Mouse (Mus musculus): ENCODE results near the gene Ifnar2. TPM values are rescaled to one million over a fixed set of nuclear protein-coding genes. Genes with fewer than 3 reads are reported as not detected.

The Ifnar2 gene
- polyA plus RNA-seq, 1 experiment from 2014 or later, result 60.4 TPM

DNA sequence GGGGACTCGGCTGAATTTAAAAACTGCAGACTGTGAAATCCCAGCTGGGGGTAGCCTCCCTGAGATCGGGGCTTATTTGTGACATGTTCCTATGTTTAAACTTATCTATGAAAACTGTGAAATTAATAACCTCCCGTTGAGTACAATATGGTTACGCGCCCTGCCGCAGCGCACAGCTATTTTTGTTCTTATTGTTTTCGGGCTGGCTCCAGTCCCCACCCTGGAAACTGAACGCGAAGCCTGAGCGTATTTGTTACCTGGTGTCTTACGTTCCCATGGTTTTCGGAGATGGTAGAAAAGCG, 24.4 kb upstream of the Ifnar2 start:
- H3K27ac ChIP-seq, result no peak overlapping the region
- no peak overlapping the region for H3K4me2 ChIP-seq
- no peaks in the 10 kb centered on the region for H3K36me3 ChIP-seq
- H3K9me3 ChIP-seq, result no peaks in the 10 kb centered on the region
- WGBS, result 72% methylated on average over 14 of the region's 14 CpGs
- ATAC-seq (ENCODE audit: insufficient read depth, low FRiP score, low read depth), result no peak
- no peak overlapping the region for H3K9ac ChIP-seq
- no peak overlapping the region for H3K4me3 ChIP-seq (replicated peaks)
- no peaks in the 10 kb centered on the region for H3K4me1 ChIP-seq
- H3K27me3 ChIP-seq (replicated peaks), result peaks cover 5% of the 10 kb centered on the region; the same call in 1 of the 2 replicates

DNA sequence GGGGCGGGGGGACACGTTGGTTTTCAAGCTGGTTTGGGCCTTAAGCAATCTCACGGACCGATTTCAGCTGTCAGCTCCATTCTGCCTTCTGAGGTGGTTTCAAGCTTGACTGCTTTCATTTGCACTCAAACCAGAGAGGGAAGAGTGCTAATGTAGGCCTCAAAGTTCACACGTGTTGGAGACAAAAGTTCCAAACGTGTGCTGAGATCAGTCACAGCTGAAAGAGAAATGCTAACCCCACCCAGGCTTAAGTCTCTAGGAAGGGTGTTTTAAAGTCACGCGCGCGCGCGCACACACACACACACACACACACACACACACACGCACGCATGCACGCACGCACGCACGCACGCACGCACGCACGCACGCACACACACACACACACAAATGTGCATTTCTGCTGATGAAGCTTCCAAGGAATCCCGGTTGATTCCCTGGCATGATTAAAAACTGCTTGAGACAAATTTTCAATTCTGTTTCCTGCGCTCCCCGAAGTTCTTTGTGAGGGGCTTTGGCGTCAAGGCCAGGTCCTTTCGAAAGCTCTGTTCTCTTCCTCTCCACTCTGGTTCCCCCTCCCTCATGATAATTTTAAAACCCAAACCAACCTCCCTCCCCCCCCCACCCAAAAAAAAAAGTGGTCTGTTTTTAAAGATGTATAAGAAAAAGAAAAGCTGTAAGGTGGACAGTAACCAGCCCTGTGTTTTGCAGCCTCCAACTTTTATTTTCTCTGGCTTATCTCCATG, 23.8 kb upstream of the Ifnar2 start:
- Histone ChIP-seq H3K27ac (no peak overlapping the region), H3K36me3 (no peaks in the 10 kb centered on the region), H3K4me1 (no peaks in the 10 kb centered on the region), H3K4me3 (replicated peaks) (no peak overlapping the region), H3K9ac (no peak overlapping the region), H3K27me3 (replicated peaks) (peaks cover 5% of the 10 kb centered on the region; the same call in 1 of the 2 replicates), H3K9me3 (no peaks in the 10 kb centered on the region), H3K4me2 (no peak overlapping the region)
- 75% methylated on average over 28 of the region's 28 CpGs for WGBS
- ATAC-seq (ENCODE audit: insufficient read depth, low FRiP score, low read depth), result no peak

DNA sequence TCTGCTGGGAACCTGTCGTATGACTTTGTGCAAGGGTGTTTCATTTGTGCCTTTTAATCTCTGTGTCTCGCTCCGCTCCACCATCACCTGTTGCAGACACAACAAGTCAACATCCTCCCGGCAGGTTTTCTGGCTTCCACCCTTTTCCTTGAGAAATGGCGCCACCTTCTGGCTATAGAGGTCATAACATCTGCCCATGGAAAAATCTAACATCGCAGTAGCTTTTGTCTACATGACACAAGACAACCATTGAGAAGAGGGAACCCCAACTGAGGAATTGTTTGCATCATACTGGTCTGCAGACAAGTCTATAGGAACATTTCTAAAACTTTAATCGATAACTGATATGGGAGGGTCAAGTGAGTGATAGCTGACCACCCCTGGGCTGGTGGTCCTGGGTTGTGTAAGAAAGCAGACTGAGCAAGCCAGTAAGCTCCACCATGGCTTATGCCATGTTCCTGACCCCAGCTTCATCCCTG, 20.5 kb upstream of the Ifnar2 start:
- no peaks in the 10 kb centered on the region for H3K4me1 ChIP-seq
- no peak for ATAC-seq (ENCODE audit: insufficient read depth, low FRiP score, low read depth)
- H3K27ac ChIP-seq, result no peak overlapping the region
- peaks cover 5% of the 10 kb centered on the region; the same call in 1 of the 2 replicates for H3K27me3 ChIP-seq (replicated peaks)
- no peaks in the 10 kb centered on the region for H3K36me3 ChIP-seq
- H3K9ac ChIP-seq, result no peak overlapping the region
- no peak overlapping the region for H3K4me3 ChIP-seq (replicated peaks)
- WGBS, result 5% methylated on average over 7 of the region's 7 CpGs
- no peak overlapping the region for H3K4me2 ChIP-seq
- no peaks in the 10 kb centered on the region for H3K9me3 ChIP-seq

DNA sequence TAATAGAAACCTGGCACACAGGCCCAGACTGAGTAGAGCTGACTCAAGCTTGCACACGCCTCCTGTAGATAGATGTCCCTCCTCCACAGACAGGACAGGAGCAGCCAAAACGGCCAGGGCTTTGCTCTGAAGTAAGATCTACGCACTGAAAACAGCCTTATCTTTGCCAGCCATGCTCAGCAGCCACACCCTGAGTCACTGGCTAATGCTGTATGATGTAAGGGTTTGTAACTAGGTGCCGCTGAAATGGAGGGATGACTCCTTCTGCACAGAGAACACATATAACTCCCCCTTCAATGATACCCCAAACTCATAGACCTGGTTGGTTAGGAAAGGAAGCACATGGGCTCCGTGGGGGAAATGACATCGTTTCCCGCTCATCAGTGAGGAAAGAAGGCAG, 19.8 kb upstream of the Ifnar2 start:
- Histone ChIP-seq H3K9me3 (no peaks in the 10 kb centered on the region), H3K4me1 (no peaks in the 10 kb centered on the region), H3K4me2 (no peak overlapping the region), H3K9ac (no peak overlapping the region), H3K36me3 (no peaks in the 10 kb centered on the region), H3K27me3 (replicated peaks) (peaks cover 6% of the 10 kb centered on the region; the same call in 1 of the 2 replicates), H3K4me3 (replicated peaks) (no peak overlapping the region), H3K27ac (no peak overlapping the region)
- WGBS, result 49% methylated on average over 7 of the region's 7 CpGs
- peak; percentile 93 for ATAC-seq (ENCODE audit: insufficient read depth, low FRiP score, low read depth)

DNA sequence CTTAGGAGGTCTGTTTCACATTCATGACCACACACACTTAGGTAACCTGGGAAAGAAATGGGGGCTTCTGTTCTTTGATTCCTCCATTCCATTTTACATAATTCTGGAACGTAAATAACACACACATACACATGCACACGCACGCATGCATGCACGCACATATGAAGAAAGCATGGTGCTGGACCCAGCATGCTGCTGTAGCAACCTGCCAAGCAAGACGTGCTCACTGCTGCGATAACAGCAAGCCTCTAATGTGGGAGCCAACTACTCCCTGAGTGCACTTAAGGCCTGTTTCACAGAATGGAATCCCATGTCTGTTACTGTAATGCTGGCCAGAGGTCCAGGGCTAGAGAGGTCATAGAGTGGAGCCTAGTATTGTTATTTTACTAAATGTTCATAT, 19.4 kb upstream of the Ifnar2 start:
- H3K4me1 ChIP-seq, result no peaks in the 10 kb centered on the region
- H3K36me3 ChIP-seq, result no peaks in the 10 kb centered on the region
- no peak overlapping the region for H3K4me2 ChIP-seq
- no peaks in the 10 kb centered on the region for H3K9me3 ChIP-seq
- no peak overlapping the region for H3K27ac ChIP-seq
- no peak overlapping the region for H3K9ac ChIP-seq
- peak; percentile 65; the same call in 1 of the 2 replicates for ATAC-seq (ENCODE audit: insufficient read depth, low FRiP score, low read depth)
- no peak overlapping the region for H3K4me3 ChIP-seq (replicated peaks)
- 78% methylated on average over 6 of the region's 6 CpGs for WGBS
- peaks cover 8% of the 10 kb centered on the region; the same call in 1 of the 2 replicates for H3K27me3 ChIP-seq (replicated peaks)

DNA sequence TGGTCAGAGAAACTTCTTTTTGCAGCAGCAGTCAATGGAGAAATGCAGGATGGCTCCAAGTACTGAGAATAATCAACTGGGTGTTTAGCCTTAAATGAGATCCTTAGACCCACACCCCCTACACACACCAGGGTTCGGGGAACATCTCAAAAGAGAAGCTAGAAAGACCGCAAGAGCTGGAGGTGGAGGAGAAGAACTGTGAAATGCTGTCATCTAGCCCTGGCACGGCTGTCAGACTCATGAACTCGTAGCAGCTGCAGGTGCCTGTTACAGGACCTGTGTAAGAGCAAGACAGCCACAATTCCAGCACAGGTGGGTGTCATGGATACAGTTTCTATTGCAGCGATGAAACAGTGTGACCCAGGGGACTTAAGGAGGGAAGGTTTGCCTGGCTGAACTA, 18.9 kb upstream of the Ifnar2 start:
- no peak overlapping the region for H3K9ac ChIP-seq
- H3K4me1 ChIP-seq, result peaks cover 1% of the 10 kb centered on the region; the same call in 1 of the 2 replicates
- no peak overlapping the region for H3K4me3 ChIP-seq (replicated peaks)
- no peak for ATAC-seq (ENCODE audit: insufficient read depth, low FRiP score, low read depth)
- no peak overlapping the region for H3K4me2 ChIP-seq
- WGBS, result 70% methylated on average over 5 of the region's 5 CpGs
- no peaks in the 10 kb centered on the region for H3K9me3 ChIP-seq
- no peaks in the 10 kb centered on the region for H3K36me3 ChIP-seq
- H3K27me3 ChIP-seq (replicated peaks), result peaks cover 8% of the 10 kb centered on the region; the same call in 1 of the 2 replicates
- H3K27ac ChIP-seq, result no peak overlapping the region

DNA sequence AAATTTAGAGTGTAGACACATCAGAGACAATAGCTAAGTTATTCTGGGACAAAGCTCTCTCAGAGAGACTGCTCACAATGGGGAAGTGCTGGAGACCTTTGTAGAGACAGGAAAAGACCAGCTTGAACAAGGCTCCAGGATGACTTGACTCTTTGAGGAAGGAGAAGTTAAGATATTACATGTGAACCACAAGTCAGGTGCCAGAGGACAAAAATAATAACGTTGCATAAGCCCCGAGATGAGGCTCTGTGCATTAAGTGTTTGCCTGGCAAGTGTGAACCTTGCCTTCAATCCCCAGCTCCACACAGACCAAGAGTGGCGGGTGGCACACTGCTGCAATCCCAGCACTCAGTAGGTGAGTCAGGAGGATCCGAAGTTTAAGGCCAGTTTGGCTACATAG, 18.0 kb upstream of the Ifnar2 start:
- H3K27ac ChIP-seq, result no peak overlapping the region
- ATAC-seq (ENCODE audit: insufficient read depth, low FRiP score, low read depth), result no peak
- 72% methylated on average over 4 of the region's 4 CpGs for WGBS
- H3K9me3 ChIP-seq, result no peaks in the 10 kb centered on the region
- no peak overlapping the region for H3K4me3 ChIP-seq (replicated peaks)
- H3K4me1 ChIP-seq, result peaks cover 2% of the 10 kb centered on the region; the same call in 1 of the 2 replicates
- no peaks in the 10 kb centered on the region for H3K36me3 ChIP-seq
- H3K27me3 ChIP-seq (replicated peaks), result peaks cover 8% of the 10 kb centered on the region; the same call in 1 of the 2 replicates
- no peak overlapping the region for H3K9ac ChIP-seq
- H3K4me2 ChIP-seq, result no peak overlapping the region

DNA sequence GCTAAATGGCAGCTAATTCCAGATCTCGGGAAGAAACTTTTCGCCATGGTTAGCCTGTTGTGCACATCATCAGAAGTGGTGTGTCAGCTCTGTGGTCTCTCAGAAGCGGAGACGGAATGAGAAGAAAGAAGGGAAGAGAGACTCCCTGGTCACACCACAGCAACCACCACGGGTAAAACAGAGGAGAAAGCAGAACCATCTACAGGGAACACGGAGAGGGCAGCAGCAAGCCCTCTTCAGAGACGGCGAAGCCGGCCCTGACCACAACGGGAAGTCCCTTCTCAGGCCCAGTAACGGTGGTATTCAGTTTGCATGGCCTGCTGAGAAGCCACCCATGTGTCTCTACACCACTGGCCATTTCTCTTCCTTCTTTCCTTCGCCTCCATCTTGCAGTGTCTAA, 17.4 kb upstream of the Ifnar2 start:
- ATAC-seq (ENCODE audit: insufficient read depth, low FRiP score, low read depth), result no peak
- peaks cover 8% of the 10 kb centered on the region; the same call in 1 of the 2 replicates for H3K27me3 ChIP-seq (replicated peaks)
- no peak overlapping the region for H3K4me3 ChIP-seq (replicated peaks)
- H3K27ac ChIP-seq, result no peak overlapping the region
- 67% methylated on average over 12 of the region's 12 CpGs for WGBS
- H3K9ac ChIP-seq, result no peak overlapping the region
- H3K9me3 ChIP-seq, result no peaks in the 10 kb centered on the region
- H3K36me3 ChIP-seq, result no peaks in the 10 kb centered on the region
- H3K4me1 ChIP-seq, result peaks cover 2% of the 10 kb centered on the region; the same call in 1 of the 2 replicates
- H3K4me2 ChIP-seq, result no peak overlapping the region

DNA sequence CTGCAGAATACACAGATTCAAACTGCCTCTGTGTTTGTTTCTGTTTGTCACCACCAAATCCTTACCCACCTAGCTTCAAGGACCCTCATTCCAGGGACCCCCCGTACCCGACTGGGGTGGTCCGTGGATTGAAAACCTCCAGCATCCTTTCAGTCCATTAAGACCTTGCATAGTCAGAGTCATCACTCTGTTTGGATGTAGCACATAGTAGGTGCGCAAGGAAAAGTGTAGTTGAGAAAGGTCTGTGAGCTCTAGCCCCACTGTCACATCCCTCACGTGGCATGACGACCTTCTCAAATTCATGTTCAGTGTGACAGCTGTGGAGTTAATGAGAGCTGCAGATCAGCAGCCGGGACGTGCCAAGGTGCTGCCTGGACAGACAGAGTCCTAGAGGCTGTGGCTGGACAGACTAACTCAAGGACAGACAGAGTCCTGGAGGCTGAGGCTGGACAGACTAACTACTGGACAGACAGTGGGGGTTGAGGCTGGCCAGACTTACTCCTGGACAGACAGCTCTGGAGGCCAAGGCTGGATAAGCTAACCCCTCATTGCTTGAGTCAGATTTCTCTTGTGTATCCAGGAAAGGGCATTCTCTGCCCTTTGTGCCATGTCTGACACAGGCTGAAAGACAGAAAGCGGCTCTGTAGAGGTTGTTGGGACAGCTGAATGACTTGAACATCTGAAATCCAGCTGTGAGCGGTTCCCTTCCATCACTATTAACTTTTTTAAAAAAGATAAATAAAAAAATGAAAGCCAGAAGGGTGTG, 15.6 kb upstream of the Ifnar2 start:
- WGBS, result 75% methylated on average over 10 of the region's 10 CpGs
- no peak overlapping the region for H3K9ac ChIP-seq
- H3K36me3 ChIP-seq, result no peaks in the 10 kb centered on the region
- peaks cover 3% of the 10 kb centered on the region; the same call in 1 of the 2 replicates for H3K4me1 ChIP-seq
- H3K4me3 ChIP-seq (replicated peaks), result no peak overlapping the region
- H3K4me2 ChIP-seq, result no peak overlapping the region
- H3K9me3 ChIP-seq, result no peaks in the 10 kb centered on the region
- no peak for ATAC-seq (ENCODE audit: insufficient read depth, low FRiP score, low read depth)
- H3K27me3 ChIP-seq (replicated peaks), result peaks cover 3% of the 10 kb centered on the region; the same call in 1 of the 2 replicates
- H3K27ac ChIP-seq, result no peak overlapping the region

DNA sequence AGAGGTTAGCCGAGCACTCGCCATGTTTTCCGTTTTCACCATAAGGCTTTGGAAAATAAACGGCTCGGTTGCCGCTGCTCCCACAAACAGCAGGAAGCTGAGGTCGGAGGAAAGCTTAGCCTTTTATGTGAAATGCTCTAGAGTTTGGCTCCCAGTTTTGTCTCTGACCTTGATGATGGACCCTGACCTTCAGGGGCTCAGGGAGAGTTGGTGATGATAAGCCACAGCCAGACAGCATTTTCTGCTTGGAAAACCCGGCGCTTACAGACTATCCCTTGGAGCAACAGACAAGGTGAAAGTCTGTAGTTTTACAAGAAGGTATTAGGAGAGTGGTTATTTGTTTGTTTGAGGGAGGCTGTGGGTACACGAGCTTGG, 15.1 kb upstream of the Ifnar2 start:
- no peak overlapping the region for H3K9ac ChIP-seq
- no peak overlapping the region for H3K27ac ChIP-seq
- H3K4me3 ChIP-seq (replicated peaks), result no peak overlapping the region
- WGBS, result 48% methylated on average over 10 of the region's 10 CpGs
- peaks cover 3% of the 10 kb centered on the region; the same call in 1 of the 2 replicates for H3K27me3 ChIP-seq (replicated peaks)
- H3K9me3 ChIP-seq, result no peaks in the 10 kb centered on the region
- no peak for ATAC-seq (ENCODE audit: insufficient read depth, low FRiP score, low read depth)
- no peak overlapping the region for H3K4me2 ChIP-seq
- peaks cover 8% of the 10 kb centered on the region; the same call in 1 of the 2 replicates for H3K4me1 ChIP-seq
- no peaks in the 10 kb centered on the region for H3K36me3 ChIP-seq

DNA sequence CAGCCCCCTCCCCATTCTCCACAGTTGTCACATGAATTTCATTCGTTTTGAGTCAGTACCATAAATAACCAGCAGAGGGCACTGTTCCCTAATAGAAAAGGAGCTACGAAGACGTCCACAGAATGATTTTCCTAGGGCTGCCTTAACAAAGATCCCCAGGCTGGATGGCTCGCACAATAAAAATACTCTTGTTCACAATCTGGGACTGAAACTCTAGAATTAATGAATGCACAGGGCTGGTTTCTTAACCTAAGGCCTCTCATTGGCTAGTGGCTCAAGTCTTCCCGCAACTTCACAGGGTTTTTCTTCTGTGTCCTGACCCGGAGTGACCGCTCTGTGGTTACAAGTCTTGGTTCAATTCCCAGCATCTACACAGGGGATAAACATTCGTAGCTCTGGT, 14.0 kb upstream of the Ifnar2 start:
- ATAC-seq (ENCODE audit: insufficient read depth, low FRiP score, low read depth), result no peak
- Histone ChIP-seq H3K4me2 (no peak overlapping the region), H3K27ac (no peak overlapping the region), H3K27me3 (replicated peaks) (0 out of 2 replicates have a peak, but pooled peaks cover 3% of the 10 kb centered on the region), H3K4me3 (replicated peaks) (no peak overlapping the region), H3K4me1 (peaks cover 12% of the 10 kb centered on the region), H3K36me3 (no peaks in the 10 kb centered on the region), H3K9me3 (no peaks in the 10 kb centered on the region), H3K9ac (no peak overlapping the region)
- WGBS, result 37% methylated on average over 8 of the region's 8 CpGs

DNA sequence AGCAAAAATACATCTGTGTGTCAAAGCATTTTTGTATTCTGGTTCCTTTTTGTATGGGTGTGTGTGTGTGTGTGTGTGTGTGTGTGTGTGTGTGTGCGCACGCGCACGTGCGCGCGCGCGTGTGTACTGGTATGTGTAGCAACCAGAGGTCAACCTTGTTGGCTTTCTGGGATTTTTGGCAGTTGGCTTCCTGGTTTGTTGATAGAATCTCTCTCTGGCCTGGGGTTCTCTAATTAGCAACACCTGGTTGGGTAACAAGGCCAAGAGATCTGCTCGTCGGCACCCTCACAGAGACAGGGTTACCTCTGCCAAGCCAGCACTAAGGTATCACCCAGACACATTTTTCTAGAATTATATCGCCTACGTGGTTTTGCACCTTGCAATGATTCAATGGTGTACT, 13.1 kb upstream of the Ifnar2 start:
- H3K9me3 ChIP-seq, result no peaks in the 10 kb centered on the region
- no peak for ATAC-seq (ENCODE audit: insufficient read depth, low FRiP score, low read depth)
- whole genome bisulfite sequencing, result 90% methylated on average over 13 of the region's 13 CpGs

More for the DNA sequence above, 13.1 kb upstream of the Ifnar2 start:
- no peak overlapping the region for H3K4me2 ChIP-seq
- 0 out of 2 replicates have a peak, but pooled peaks cover 3% of the 10 kb centered on the region for H3K27me3 ChIP-seq (replicated peaks)
- no peak overlapping the region for H3K27ac ChIP-seq
- H3K4me3 ChIP-seq (replicated peaks), result no peak overlapping the region
- H3K4me1 ChIP-seq, result peaks cover 12% of the 10 kb centered on the region
- H3K9ac ChIP-seq, result no peak overlapping the region
- H3K36me3 ChIP-seq, result no peaks in the 10 kb centered on the region

Data from stomach, embryonic 15.5 days (tissue).